20 mouse cellular contexts compared by ENCODE assay signal in the genomic region with DNA sequence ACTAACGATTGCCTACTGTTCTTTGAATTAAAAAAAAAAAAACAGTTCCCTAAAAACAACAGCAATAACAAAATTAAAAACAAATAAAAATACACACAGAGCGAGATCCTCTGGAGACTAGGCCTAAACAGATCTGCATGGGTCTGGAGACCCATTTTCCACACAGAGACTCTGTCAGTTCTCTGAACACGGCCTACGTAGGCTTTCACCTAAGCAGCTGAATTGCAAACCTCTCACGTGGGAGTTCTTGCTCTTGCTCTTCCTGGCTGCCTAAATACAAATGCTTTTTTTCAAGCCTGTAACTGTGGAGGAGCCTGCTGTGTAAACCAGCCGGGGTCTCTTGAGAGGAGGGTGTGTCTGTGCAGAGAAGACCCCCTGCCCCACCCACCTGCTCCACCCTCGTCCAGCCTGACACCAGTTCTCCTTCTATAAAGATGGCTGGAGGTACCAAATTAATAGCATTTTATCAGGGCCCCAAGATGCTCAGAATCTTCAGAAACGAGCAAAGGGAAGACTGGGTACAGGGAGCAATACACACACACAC. TPM values are rescaled to one million over a fixed set of nuclear protein-coding genes. Genes with fewer than 3 reads are reported as not detected.
DNase-seq lines count a peak whose midpoint lies in the region; ATAC-seq and TF ChIP-seq lines count a peak whose summit lies in the region.
"Had no signal": no experiment of that assay in that cellular context is flagged by ENCODE, and none has a peak within 500 bp of the region (broad histone marks: within the 10 kb centered on the region; RNA-seq: fewer than 3 reads in every experiment).

No protein-coding gene starts in this region.

- peaks cover 29% of the 10 kb centered on the region for H3K4me1 ChIP-seq in forebrain, embryonic 12.5 days
- H3K4me1 ChIP-seq in hindbrain, embryonic 14.5 days (replicated peaks; ENCODE audit: control insufficient read depth, insufficient read depth, low read length): peaks cover 23% of the 10 kb centered on the region
- peaks cover 26% of the 10 kb centered on the region for H3K4me1 ChIP-seq in midbrain, embryonic 16.5 days (ENCODE audit: control insufficient read depth, insufficient read depth, low read length)
- peaks cover 15% of the 10 kb centered on the region; the same call in 1 of the 2 replicates for H3K4me1 ChIP-seq in kidney, embryonic 14.5 days (ENCODE audit: control insufficient read depth, insufficient read depth, low read length)
- H3K4me1 ChIP-seq: liver, embryonic 13.5 days had no signal

- 0 out of 2 replicates have a peak overlapping the region, but pooled peaks have one; percentile 29 for H3K9ac ChIP-seq in forebrain, embryonic 12.5 days
- peak overlapping the region; percentile 31 for H3K9ac ChIP-seq in hindbrain, embryonic 14.5 days
- peak overlapping the region; percentile 49; the same call in 1 of the 2 replicates for H3K9ac ChIP-seq in midbrain, embryonic 16.5 days (ENCODE audit: low read depth, low read length)
- H3K9ac ChIP-seq in kidney, embryonic 14.5 days (ENCODE audit: low read depth, low read length): no peak overlapping the region
- H3K9ac ChIP-seq: heart, embryonic 15.5 days; liver, embryonic 13.5 days had no signal

- peak; percentile 47 for ATAC-seq in forebrain, embryonic 12.5 days (ENCODE audit: low FRiP score)
- no peak for ATAC-seq in hindbrain, embryonic 14.5 days (ENCODE audit: low FRiP score)
- peak; percentile 36; the same call in 1 of the 2 replicates for ATAC-seq in midbrain, embryonic 16.5 days
- no peak for ATAC-seq in kidney, embryonic 14.5 days (ENCODE audit: low FRiP score, low TSS enrichment)
- ATAC-seq: CD4-positive, CD25-positive, alpha-beta regulatory T cell, adult 4 months had no signal

- H3K4me3 ChIP-seq in forebrain, embryonic 12.5 days (replicated peaks): no peak overlapping the region
- no peak overlapping the region for H3K4me3 ChIP-seq in hindbrain, embryonic 14.5 days (replicated peaks; ENCODE audit: low read length)
- no peak overlapping the region for H3K4me3 ChIP-seq in midbrain, embryonic 16.5 days (ENCODE audit: low read depth, low read length)
- H3K4me3 ChIP-seq in kidney, embryonic 14.5 days (ENCODE audit: low read length): no peak overlapping the region
- H3K4me3 ChIP-seq: heart, embryonic 15.5 days; liver, embryonic 13.5 days had no signal

- peak overlapping the region; percentile 91 for H3K27ac ChIP-seq in forebrain, embryonic 12.5 days
- H3K27ac ChIP-seq in hindbrain, embryonic 14.5 days: peak overlapping the region; percentile 88
- H3K27ac ChIP-seq in midbrain, embryonic 16.5 days (ENCODE audit: low read length): peak overlapping the region; percentile 85
- no peak overlapping the region for H3K27ac ChIP-seq in kidney, embryonic 14.5 days (ENCODE audit: low read depth, low read length)
- H3K27ac ChIP-seq: heart, embryonic 15.5 days; liver, embryonic 13.5 days; stomach, postnatal 0 days had no signal

- no peak for TF ChIP-seq CTCF in brain, embryonic 14.5 days (IDR thresholded peaks at IDR 0.05; ENCODE audit: borderline replicate concordance, extremely low read depth, insufficient read depth, insufficient read length)

- 40% methylated on average over 8 of the region's 8 CpGs for WGBS in forebrain, embryonic 12.5 days
- 26% methylated on average over 8 of the region's 8 CpGs for WGBS in hindbrain, embryonic 14.5 days
- 22% methylated on average over 8 of the region's 8 CpGs for WGBS in midbrain, embryonic 16.5 days
- 59% methylated on average over 8 of the region's 8 CpGs for WGBS in kidney, embryonic 14.5 days

- H3K36me3 ChIP-seq in forebrain, embryonic 12.5 days (replicated peaks): no peaks in the 10 kb centered on the region
- no peaks in the 10 kb centered on the region for H3K36me3 ChIP-seq in hindbrain, embryonic 14.5 days (replicated peaks; ENCODE audit: control insufficient read depth, insufficient read depth)
- H3K36me3 ChIP-seq in midbrain, embryonic 16.5 days (ENCODE audit: control insufficient read depth, insufficient read depth, low read length): no peaks in the 10 kb centered on the region
- no peaks in the 10 kb centered on the region for H3K36me3 ChIP-seq in kidney, embryonic 14.5 days (ENCODE audit: control insufficient read depth, insufficient read depth, low read length)
- H3K36me3 ChIP-seq: heart, embryonic 15.5 days; liver, embryonic 13.5 days had no signal

- TF ChIP-seq POLR2A in brain, embryonic 14.5 days (IDR thresholded peaks at IDR 0.05; ENCODE audit: borderline replicate concordance, extremely low read depth, insufficient read depth, insufficient read length, poor library complexity, severe bottlenecking): no peak

- H3K27me3 ChIP-seq in forebrain, embryonic 12.5 days: no peaks in the 10 kb centered on the region; the same call in 1 of the 2 replicates
- no peaks in the 10 kb centered on the region for H3K27me3 ChIP-seq in hindbrain, embryonic 14.5 days (ENCODE audit: control insufficient read depth, insufficient read depth, low read length)
- no peaks in the 10 kb centered on the region for H3K27me3 ChIP-seq in midbrain, embryonic 16.5 days (ENCODE audit: control insufficient read depth, insufficient read depth, low read depth, low read length)
- no peaks in the 10 kb centered on the region for H3K27me3 ChIP-seq in kidney, embryonic 14.5 days (ENCODE audit: control insufficient read depth, insufficient read depth, low read length)
- H3K27me3 ChIP-seq: liver, embryonic 13.5 days had no signal

- no peaks in the 10 kb centered on the region for H3K9me3 ChIP-seq in forebrain, embryonic 12.5 days
- no peaks in the 10 kb centered on the region for H3K9me3 ChIP-seq in hindbrain, embryonic 14.5 days (ENCODE audit: control insufficient read depth, low read length)
- H3K9me3 ChIP-seq in midbrain, embryonic 16.5 days (replicated peaks; ENCODE audit: control insufficient read depth, low read length, poor library complexity, severe bottlenecking): no peaks in the 10 kb centered on the region
- no peaks in the 10 kb centered on the region for H3K9me3 ChIP-seq in kidney, embryonic 14.5 days (ENCODE audit: control insufficient read depth, low read length)
- H3K9me3 ChIP-seq: heart, embryonic 15.5 days; liver, embryonic 13.5 days had no signal

- peak overlapping the region; percentile 34 for H3K4me2 ChIP-seq in forebrain, embryonic 12.5 days
- peak overlapping the region; percentile 30 for H3K4me2 ChIP-seq in hindbrain, embryonic 14.5 days (replicated peaks)
- H3K4me2 ChIP-seq in midbrain, embryonic 16.5 days (ENCODE audit: low read length): peak overlapping the region; percentile 33; the same call in 1 of the 2 replicates
- H3K4me2 ChIP-seq in kidney, embryonic 14.5 days (replicated peaks; ENCODE audit: low read depth, low read length): no peak overlapping the region
- H3K4me2 ChIP-seq: heart, embryonic 15.5 days; liver, embryonic 13.5 days had no signal

- DNase-seq in brain, embryonic 14.5 days (ENCODE audit: low read depth): peak; percentile 52
- no peak for DNase-seq in hindbrain, embryonic 14.5 days (ENCODE audit: low spot score)
- DNase-seq in cerebellum, adult 9-11 months: no peak
- DNase-seq in gastrocnemius, postnatal 10 days: no peak
- DNase-seq in gastrocnemius, postnatal 4 days (ENCODE audit: low spot score in 2 of 2): no peak
- DNase-seq: liver, embryonic 13.5 days; spleen, adult 18-20 months had no signal

RNA-seq across cellular contexts. Expression of a gene that starts 11.7 kb away (rescaled TPM):
- polyA plus RNA-seq in brain, embryonic 14.5 days (2012; rRNA removed): 78.9 and 87.2 TPM in 2 replicates
- 29.2 and 32.8 TPM in 2 replicates for polyA plus RNA-seq in forebrain, embryonic 12.5 days (2016; fragmentation: Nextera tagmentation; extraction: Ambion mirVana)
- 232 and 253 TPM in 2 replicates for polyA plus RNA-seq in hindbrain, embryonic 14.5 days (2014; fragmentation: Nextera tagmentation; extraction: Ambion mirVana)
- polyA plus RNA-seq in midbrain, embryonic 16.5 days (2015; fragmentation: Nextera tagmentation; extraction: Ambion mirVana): 209 and 241 TPM in 2 replicates
- total RNA-seq in gastrocnemius, postnatal 10 days (2021): not detected
- not detected for total RNA-seq in gastrocnemius, postnatal 4 days (2021)
- polyA plus RNA-seq in kidney, embryonic 14.5 days (2014; fragmentation: Nextera tagmentation; extraction: Ambion mirVana): not detected in 2 replicates
- total RNA-seq: monocyte, adult 5-6 weeks had no signal
- polyA plus RNA-seq: CD4-positive, CD25-positive, alpha-beta regulatory T cell, adult 4 months; gonadal fat pad, adult 2 months; liver, embryonic 13.5 days had no signal

RNA-seq across cellular contexts. Expression of a gene that starts 25.7 kb away (rescaled TPM):
- 33.4 and 53.4 TPM in 2 replicates for polyA plus RNA-seq in brain, embryonic 14.5 days (2012; rRNA removed)
- polyA plus RNA-seq in forebrain, embryonic 12.5 days (2016; fragmentation: Nextera tagmentation; extraction: Ambion mirVana): 6.8 and 7.5 TPM in 2 replicates
- 26.1 and 34.8 TPM in 2 replicates for polyA plus RNA-seq in hindbrain, embryonic 14.5 days (2014; fragmentation: Nextera tagmentation; extraction: Ambion mirVana)
- polyA plus RNA-seq in midbrain, embryonic 16.5 days (2015; fragmentation: Nextera tagmentation; extraction: Ambion mirVana): 26.3 and 33.4 TPM in 2 replicates
- total RNA-seq in gastrocnemius, postnatal 10 days (2021): under 1 TPM; 0.65 to 0.68 TPM
- under 1 TPM; 0.07 to 0.23 TPM for total RNA-seq in gastrocnemius, postnatal 4 days (2021)
- polyA plus RNA-seq in kidney, embryonic 14.5 days (2014; fragmentation: Nextera tagmentation; extraction: Ambion mirVana): 0.08 TPM in 1 of 2 replicates, not detected in the other
- total RNA-seq: monocyte, adult 5-6 weeks had no signal

RNA-seq across cellular contexts. Expression of a gene that starts 27.8 kb away (rescaled TPM):
- 140 and 189 TPM in 2 replicates for polyA plus RNA-seq in brain, embryonic 14.5 days (2012; rRNA removed)
- polyA plus RNA-seq in forebrain, embryonic 12.5 days (2016; fragmentation: Nextera tagmentation; extraction: Ambion mirVana): 137 and 140 TPM in 2 replicates
- 132 and 141 TPM in 2 replicates for polyA plus RNA-seq in hindbrain, embryonic 14.5 days (2014; fragmentation: Nextera tagmentation; extraction: Ambion mirVana)
- polyA plus RNA-seq in midbrain, embryonic 16.5 days (2015; fragmentation: Nextera tagmentation; extraction: Ambion mirVana): 136 and 145 TPM in 2 replicates
- 10 to 100 TPM; 51.0 to 53.8 TPM for total RNA-seq in gastrocnemius, postnatal 10 days (2021)
- 10 to 100 TPM; 65.0 to 70.5 TPM for total RNA-seq in gastrocnemius, postnatal 4 days (2021)
- 146 and 150 TPM in 2 replicates for polyA plus RNA-seq in kidney, embryonic 14.5 days (2014; fragmentation: Nextera tagmentation; extraction: Ambion mirVana)

RNA-seq across cellular contexts. Expression of a gene that starts 53.8 kb away (rescaled TPM):
- 52.4 and 53.3 TPM in 2 replicates for polyA plus RNA-seq in brain, embryonic 14.5 days (2012; rRNA removed)
- 38.1 and 41.5 TPM in 2 replicates for polyA plus RNA-seq in forebrain, embryonic 12.5 days (2016; fragmentation: Nextera tagmentation; extraction: Ambion mirVana)
- 39.5 and 45.2 TPM in 2 replicates for polyA plus RNA-seq in hindbrain, embryonic 14.5 days (2014; fragmentation: Nextera tagmentation; extraction: Ambion mirVana)
- polyA plus RNA-seq in midbrain, embryonic 16.5 days (2015; fragmentation: Nextera tagmentation; extraction: Ambion mirVana): 79.4 and 84.3 TPM in 2 replicates
- total RNA-seq in gastrocnemius, postnatal 10 days (2021): 10 to 100 TPM; 32.4 to 38.8 TPM
- total RNA-seq in gastrocnemius, postnatal 4 days (2021): 10 to 100 TPM; 41.5 to 48.8 TPM
- 13.2 and 14.4 TPM in 2 replicates for polyA plus RNA-seq in kidney, embryonic 14.5 days (2014; fragmentation: Nextera tagmentation; extraction: Ambion mirVana)

RNA-seq across cellular contexts. Expression of a gene that starts 58.1 kb away (rescaled TPM):
- not detected in 2 replicates for polyA plus RNA-seq in brain, embryonic 14.5 days (2012; rRNA removed)
- not detected in 2 replicates for polyA plus RNA-seq in forebrain, embryonic 12.5 days (2016; fragmentation: Nextera tagmentation; extraction: Ambion mirVana)
- polyA plus RNA-seq in hindbrain, embryonic 14.5 days (2014; fragmentation: Nextera tagmentation; extraction: Ambion mirVana): not detected in 2 replicates
- not detected in 2 replicates for polyA plus RNA-seq in midbrain, embryonic 16.5 days (2015; fragmentation: Nextera tagmentation; extraction: Ambion mirVana)
- not detected for total RNA-seq in gastrocnemius, postnatal 10 days (2021)
- total RNA-seq in gastrocnemius, postnatal 4 days (2021): not detected
- polyA plus RNA-seq in kidney, embryonic 14.5 days (2014; fragmentation: Nextera tagmentation; extraction: Ambion mirVana): not detected in 2 replicates
- total RNA-seq: layer of hippocampus, postnatal 10 days; left cerebral cortex, postnatal 4 days; monocyte, adult 5-6 weeks had no signal
- polyA plus RNA-seq: CD4-positive, CD25-positive, alpha-beta regulatory T cell, adult 4 months; cerebellum, adult 2 months; embryonic facial prominence, embryonic 11.5 days; gonadal fat pad, adult 2 months; heart, embryonic 15.5 days; intestine, embryonic 14.5 days; liver, embryonic 13.5 days had no signal

Comparison
In these comparisons a context has a peak if more than half of its experiments do, and no peak if none do; other contexts are left out.
1. ATAC-seq: peak in forebrain, embryonic 12.5 days (single experiment) and midbrain, embryonic 16.5 days (single experiment); none in hindbrain, embryonic 14.5 days (single experiment) and kidney, embryonic 14.5 days (single experiment).
2. RNA of a gene that starts 11.7 kb away (polyA plus RNA-seq): 209 to 241 TPM in midbrain, embryonic 16.5 days, 232 to 253 TPM in hindbrain, embryonic 14.5 days, 78.9 to 87.2 TPM in brain, embryonic 14.5 days and 29.2 to 32.8 TPM in forebrain, embryonic 12.5 days; not detected in kidney, embryonic 14.5 days; every median in the first group is over 10 times any median in the second.